In the genomic region with DNA sequence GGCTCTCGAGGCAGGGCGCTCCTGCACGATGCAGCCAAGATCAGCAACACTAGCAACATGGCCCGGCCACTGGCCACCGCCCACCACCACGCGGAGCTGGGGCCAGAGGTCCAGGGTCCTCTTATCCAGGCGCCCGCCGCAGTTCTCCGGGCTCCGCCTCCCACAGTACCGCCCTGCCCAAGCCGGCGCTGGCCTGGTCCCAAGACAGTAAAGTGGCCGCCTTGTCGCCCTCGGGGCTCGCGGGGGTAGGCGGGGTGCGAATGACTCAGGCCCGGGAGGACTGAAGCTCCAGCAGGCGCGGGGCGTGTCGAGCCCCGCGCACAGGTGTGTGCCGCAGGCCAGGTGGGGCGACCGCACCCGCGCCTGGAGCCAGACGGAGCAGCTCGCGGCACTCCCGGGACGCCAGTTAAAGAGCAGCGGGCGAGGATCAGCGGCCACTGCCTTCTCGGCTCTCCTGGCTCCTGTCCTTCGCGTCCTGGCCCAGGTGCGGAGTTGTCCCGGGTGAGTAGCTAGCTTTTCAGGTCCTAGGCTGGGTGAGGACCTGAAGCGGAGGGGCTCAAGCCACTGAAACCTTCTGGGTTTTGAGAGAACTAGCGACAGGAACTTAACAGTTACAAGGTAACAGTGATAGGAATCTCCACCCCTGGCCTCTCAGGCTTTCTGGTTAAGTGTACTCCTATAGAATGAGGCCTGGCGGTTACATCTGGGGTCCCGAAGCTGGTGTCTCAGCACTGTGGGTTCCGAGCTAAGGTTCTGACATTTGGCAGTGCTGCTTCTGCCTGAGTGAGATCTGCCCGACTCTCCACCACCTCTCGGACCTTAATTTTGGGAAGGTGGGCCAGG, we compare ENCODE assay signal across 8 mouse cellular contexts. TPM values are rescaled to one million over a fixed set of nuclear protein-coding genes. Genes with fewer than 3 reads are reported as not detected.
DNase-seq lines count a peak whose midpoint lies in the region; ATAC-seq and TF ChIP-seq lines count a peak whose summit lies in the region.

Gene Il17rb (minus strand): TSS at position 164 of the 843 bp plus-strand sequence.
Gene Chdh (plus strand): TSS at position 291 of the 843 bp plus-strand sequence.

- H3K27me3 ChIP-seq in cerebellum, adult 2 months (ENCODE audit: control insufficient read depth, insufficient read depth, low read length) = no peaks in the 10 kb centered on the region
- H3K27me3 ChIP-seq in hindbrain, embryonic 16.5 days (replicated peaks; ENCODE audit: control insufficient read depth, insufficient read depth, low read length) = no peaks in the 10 kb centered on the region
- H3K27me3 ChIP-seq in limb, embryonic 12.5 days = peaks cover 45% of the 10 kb centered on the region
- peaks cover 38% of the 10 kb centered on the region for H3K27me3 ChIP-seq in midbrain, embryonic 10.5 days (ENCODE audit: low read depth, poor library complexity, severe bottlenecking)
- H3K27me3 ChIP-seq in testis, adult 2 months (ENCODE audit: control insufficient read depth, insufficient read depth, low read length) = no peaks in the 10 kb centered on the region

- H3K4me3 ChIP-seq in cerebellum, adult 2 months (replicated peaks; ENCODE audit: insufficient read depth, low read depth, low read length) = peak within 1 kb of the TSS; percentile 39
- peak within 1 kb of the TSS; percentile 50 for H3K4me3 ChIP-seq in hindbrain, embryonic 16.5 days (ENCODE audit: low read length)
- peak within 1 kb of the TSS; percentile 48 for H3K4me3 ChIP-seq in limb, embryonic 12.5 days (replicated peaks)
- H3K4me3 ChIP-seq in midbrain, embryonic 10.5 days = peak within 1 kb of the TSS; percentile 60
- H3K4me3 ChIP-seq in testis, adult 2 months (ENCODE audit: control insufficient read depth, low read depth, low read length) = peak within 1 kb of the TSS; percentile 85

- H3K9ac ChIP-seq in hindbrain, embryonic 16.5 days (ENCODE audit: low read depth, low read length) = peak within 1 kb of the TSS; percentile 68
- H3K9ac ChIP-seq in limb, embryonic 12.5 days (replicated peaks) = peak within 1 kb of the TSS; percentile 55; the same call in 1 of the 2 replicates

- no peak for TF ChIP-seq POLR2A in cerebellum, adult 2 months (IDR thresholded peaks at IDR 0.05; ENCODE audit: borderline replicate concordance, insufficient read depth, low read length)
- peak; percentile 43; the same call in 1 of the 2 replicates for TF ChIP-seq POLR2A in testis, adult 2 months (IDR thresholded peaks at IDR 0.05; ENCODE audit: control insufficient read depth, low read depth, low read length)

- no peaks in the 10 kb centered on the region for H3K9me3 ChIP-seq in hindbrain, embryonic 16.5 days (ENCODE audit: control insufficient read depth, low read length)
- H3K9me3 ChIP-seq in limb, embryonic 12.5 days = no peaks in the 10 kb centered on the region
- H3K9me3 ChIP-seq in midbrain, embryonic 10.5 days (replicated peaks) = no peaks in the 10 kb centered on the region

- H3K27ac ChIP-seq in cerebellum, adult 2 months (ENCODE audit: insufficient read depth, low read length) = peak within 1 kb of the TSS; percentile 4; the same call in 1 of the 2 replicates
- H3K27ac ChIP-seq in hindbrain, embryonic 16.5 days (ENCODE audit: low read depth, low read length) = no peak within 1 kb of the TSS
- no peak within 1 kb of the TSS for H3K27ac ChIP-seq in limb, embryonic 12.5 days
- peak within 1 kb of the TSS; percentile 67 for H3K27ac ChIP-seq in midbrain, embryonic 10.5 days (replicated peaks)
- peak within 1 kb of the TSS; percentile 57 for H3K27ac ChIP-seq in testis, adult 2 months (ENCODE audit: control insufficient read depth, insufficient read depth, low read depth, low read length)

- H3K4me1 ChIP-seq in cerebellum, adult 2 months (ENCODE audit: control insufficient read depth, insufficient read depth, low read length) = peaks cover 3% of the 10 kb centered on the region; the same call in 1 of the 2 replicates
- peaks cover 10% of the 10 kb centered on the region for H3K4me1 ChIP-seq in hindbrain, embryonic 16.5 days (ENCODE audit: control insufficient read depth, insufficient read depth, low read depth, low read length)
- H3K4me1 ChIP-seq in limb, embryonic 12.5 days (replicated peaks) = peaks cover 15% of the 10 kb centered on the region
- H3K4me1 ChIP-seq in midbrain, embryonic 10.5 days = peaks cover 10% of the 10 kb centered on the region
- H3K4me1 ChIP-seq in testis, adult 2 months (ENCODE audit: control insufficient read depth, insufficient read depth, low read length) = peaks cover 15% of the 10 kb centered on the region

- ATAC-seq in cerebellum, adult (ENCODE audit: insufficient number of reproducible peaks, low FRiP score, low TSS enrichment) = 0 out of 2 replicates have a peak, but pooled peaks have one; percentile 36
- peak; percentile 67; the same call in 1 of the 2 replicates for ATAC-seq in hindbrain, embryonic 16.5 days
- 0 out of 2 replicates have a peak, but pooled peaks have one; percentile 50 for ATAC-seq in limb, embryonic 12.5 days (ENCODE audit: insufficient number of reproducible peaks, insufficient read depth, low FRiP score, low TSS enrichment, low read depth)

- H3K36me3 ChIP-seq in hindbrain, embryonic 16.5 days (ENCODE audit: control insufficient read depth, insufficient read depth, low read length) = no peaks in the 10 kb centered on the region
- no peaks in the 10 kb centered on the region for H3K36me3 ChIP-seq in limb, embryonic 12.5 days
- H3K36me3 ChIP-seq in midbrain, embryonic 10.5 days = no peaks in the 10 kb centered on the region
- no peaks in the 10 kb centered on the region for H3K36me3 ChIP-seq in testis, adult 2 months (ENCODE audit: control insufficient read depth, insufficient read depth, low read length)

- no peak for DNase-seq in cerebellum, adult 9-10 months
- peak; percentile 44 to 51 for DNase-seq in cerebellum, adult 2 months
- DNase-seq in forelimb bud, embryonic 11.5 days (ENCODE audit: low read depth, low spot score) = peak; percentile 23
- peak; percentile 51 for DNase-seq in midbrain, embryonic 10.5 days (ENCODE audit: low spot score)

- no peak for TF ChIP-seq CTCF in cerebellum, adult 2 months (IDR thresholded peaks at IDR 0.05; ENCODE audit: borderline replicate concordance, insufficient read depth, low read depth, low read length)
- TF ChIP-seq CTCF in testis, adult 2 months (IDR thresholded peaks at IDR 0.05; ENCODE audit: control insufficient read depth, insufficient read depth, insufficient replicate concordance, low read depth, low read length) = no peak

- H3K4me2 ChIP-seq in hindbrain, embryonic 16.5 days (ENCODE audit: low read length) = peak within 1 kb of the TSS; percentile 98
- H3K4me2 ChIP-seq in limb, embryonic 12.5 days = peak within 1 kb of the TSS; percentile 95

- 11% methylated on average over 54 of the region's 54 CpGs for WGBS in cerebellum, adult 2 months
- WGBS in hindbrain, embryonic 16.5 days = 14% methylated on average over 46 of the region's 54 CpGs
- WGBS in limb, embryonic 12.5 days = 10% methylated on average over 54 of the region's 54 CpGs
- 9% methylated on average over 54 of the region's 54 CpGs for WGBS in midbrain, embryonic 10.5 days

RNA-seq across cellular contexts. Expression of gene Il17rb, which starts in this region (rescaled TPM):
- 3.0 and 3.3 TPM in 2 replicates for polyA plus RNA-seq in cerebellum, adult 2 months (2012; rRNA removed)
- 1.7 and 1.8 TPM in 2 replicates for polyA plus RNA-seq in hindbrain, embryonic 16.5 days (2015; fragmentation: Nextera tagmentation; extraction: Ambion mirVana)
- polyA plus RNA-seq in limb, embryonic 12.5 days (2016; fragmentation: Nextera tagmentation; extraction: Ambion mirVana) = 0.40 and 1.3 TPM in 2 replicates
- polyA plus RNA-seq in midbrain, embryonic 10.5 days (2016; fragmentation: Nextera tagmentation; extraction: Ambion mirVana) = 0.49 and 0.99 TPM in 2 replicates
- 2.2 and 2.5 TPM in 2 replicates for polyA plus RNA-seq in testis, adult 2 months (2012; rRNA removed)

RNA-seq across cellular contexts. Expression of gene Chdh, which starts in this region (rescaled TPM):
- polyA plus RNA-seq in cerebellum, adult 2 months (2012; rRNA removed) = 3.6 and 4.2 TPM in 2 replicates
- polyA plus RNA-seq in hindbrain, embryonic 16.5 days (2015; fragmentation: Nextera tagmentation; extraction: Ambion mirVana) = 0.36 and 0.51 TPM in 2 replicates
- 0.24 and 0.49 TPM in 2 replicates for polyA plus RNA-seq in limb, embryonic 12.5 days (2016; fragmentation: Nextera tagmentation; extraction: Ambion mirVana)
- polyA plus RNA-seq in midbrain, embryonic 10.5 days (2016; fragmentation: Nextera tagmentation; extraction: Ambion mirVana) = 0.02 TPM in 1 of 2 replicates, not detected in the other
- 11.7 and 13.4 TPM in 2 replicates for polyA plus RNA-seq in testis, adult 2 months (2012; rRNA removed)

Comparison
In these comparisons a context has a peak if more than half of its experiments do, and no peak if none do; other contexts are left out.
1. Peak in DNase-seq, H3K4me3 ChIP-seq and H3K27ac ChIP-seq in midbrain, embryonic 10.5 days; RNA of the genes that start here not detected or under 1 TPM.
2. H3K27ac ChIP-seq: peak in cerebellum, adult 2 months (single experiment) and testis, adult 2 months (single experiment); none in hindbrain, embryonic 16.5 days (single experiment) and limb, embryonic 12.5 days (single experiment).
3. Peak in every context shown above with its lines, with median percentiles within 50 percentile points of each other: ATAC-seq and H3K4me3 ChIP-seq.